16 mouse cellular contexts compared by ENCODE assay signal in the genomic region with DNA sequence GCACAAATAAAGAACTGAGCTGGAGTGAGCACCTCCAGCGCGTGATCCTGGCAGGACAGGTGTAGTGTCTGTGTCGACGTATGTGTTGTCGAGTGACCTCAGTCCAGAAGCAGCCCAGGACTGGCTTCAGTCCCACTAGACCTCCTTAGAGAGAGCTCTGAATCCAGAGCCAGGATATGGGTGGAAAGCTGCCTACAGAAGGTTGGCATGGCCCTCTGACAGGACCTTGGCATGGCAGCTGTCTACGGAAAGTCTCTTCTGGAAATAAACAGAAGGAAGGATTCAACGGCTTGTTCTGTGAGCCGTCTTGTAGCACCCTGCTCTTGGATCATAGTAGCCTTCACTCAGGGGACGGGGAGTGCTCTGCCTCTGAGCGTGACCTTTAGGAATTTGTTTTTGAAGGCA. TPM values are rescaled to one million over a fixed set of nuclear protein-coding genes. Genes with fewer than 3 reads are reported as not detected.
DNase-seq lines count a peak whose midpoint lies in the region; ATAC-seq and TF ChIP-seq lines count a peak whose summit lies in the region.
"Had no signal": no experiment of that assay in that cellular context is flagged by ENCODE, and none has a peak within 500 bp of the region (broad histone marks: within the 10 kb centered on the region; RNA-seq: fewer than 3 reads in every experiment).

No protein-coding gene starts in this region.

- intact Hi-C loops in heart, postnatal 10 days (cut with DNase I) = no loop called here

- TF ChIP-seq CTCF in layer of hippocampus, adult 2 months (conservative IDR thresholded peaks at IDR 0.05) = no peak

- peak overlapping the region; percentile 70 for H3K27ac ChIP-seq in layer of hippocampus, adult 2 months
- H3K27ac ChIP-seq: embryonic facial prominence, embryonic 10.5 days; forebrain, embryonic 10.5 days; hindbrain, embryonic 12.5 days; liver, embryonic 15.5 days; midbrain, embryonic 12.5 days had no signal

- no peak for ATAC-seq in activated CD4-positive, CD25-positive, alpha-beta regulatory T cell, adult 4 months
- ATAC-seq: Patski had no signal

- DNase-seq in layer of hippocampus, adult 2 months (ENCODE audit: low spot score in 2 of 2) = no peak
- no peak for DNase-seq in layer of hippocampus, adult 18-20 months (ENCODE audit: low spot score in 2 of 2)
- peak; percentile 36 for DNase-seq in adrenal gland, postnatal 25 days
- DNase-seq in cerebellum, adult 9-10 months = peak; percentile 48
- DNase-seq in heart, postnatal 10 days = peak; percentile 24 to 26
- no peak for DNase-seq in spleen, adult 12 weeks (ENCODE audit: low spot score)
- no peak for DNase-seq in right cerebral cortex, postnatal 36 days (ENCODE audit: low spot score in 2 of 2)
- DNase-seq: kidney, adult 2 months had no signal

- no peak overlapping the region for H3K4me3 ChIP-seq in layer of hippocampus, adult 2 months
- H3K4me3 ChIP-seq: embryonic facial prominence, embryonic 10.5 days; forebrain, embryonic 10.5 days; hindbrain, embryonic 12.5 days; liver, embryonic 15.5 days; midbrain, embryonic 12.5 days had no signal

RNA-seq across cellular contexts. Expression of gene Fam13c, which starts 37.5 kb away (rescaled TPM):
- total RNA-seq in layer of hippocampus, adult 2 months (2021) = 10 to 100 TPM; 83.7 to 85.8 TPM
- 10 to 100 TPM; 80.4 to 86.2 TPM for total RNA-seq in layer of hippocampus, adult 18-20 months (2021)
- total RNA-seq in adrenal gland, postnatal 25 days (2021) = 16.9 and 17.5 TPM in 2 replicates
- total RNA-seq in heart, postnatal 10 days (2021) = 1 to 10 TPM; 6.9 to 8.9 TPM
- not detected for polyA plus RNA-seq in activated CD4-positive, CD25-positive, alpha-beta regulatory T cell, adult 4 months (2017; shearing (Covaris generic))
- total RNA-seq: neutrophil, adult 5-6 weeks had no signal

Comparison
In these comparisons a context has a peak if more than half of its experiments do, and no peak if none do; other contexts are left out.
1. DNase-seq: peak in adrenal gland, postnatal 25 days (single experiment), cerebellum, adult 9-10 months (single experiment) and heart, postnatal 10 days (2 of 2); none in layer of hippocampus, adult 2 months (0 of 2), layer of hippocampus, adult 18-20 months (0 of 2), spleen, adult 12 weeks (single experiment) and right cerebral cortex, postnatal 36 days (0 of 2).